ENCODE assay signal across 8 mouse cellular contexts in genomic region chr4:120268214-120269061, GRCm38 (mm10). TPM values are rescaled to one million over a fixed set of nuclear protein-coding genes. Genes with fewer than 3 reads are reported as not detected.
DNase-seq lines count a peak whose midpoint lies in the region; ATAC-seq and TF ChIP-seq lines count a peak whose summit lies in the region.

No protein-coding gene starts in this region.

- H3K4me1 ChIP-seq in embryonic facial prominence, embryonic 14.5 days (ENCODE audit: control insufficient read depth, insufficient read depth, low read length), result peaks cover 23% of the 10 kb centered on the region; the same call in 1 of the 2 replicates
- H3K4me1 ChIP-seq in intestine, embryonic 14.5 days (replicated peaks; ENCODE audit: control insufficient read depth, insufficient read depth, low read length), result peaks cover 3% of the 10 kb centered on the region; the same call in 1 of the 2 replicates
- peaks cover 11% of the 10 kb centered on the region for H3K4me1 ChIP-seq in neural tube, embryonic 11.5 days (ENCODE audit: control insufficient read depth, insufficient read depth, low read length)

- H3K4me2 ChIP-seq in embryonic facial prominence, embryonic 14.5 days (ENCODE audit: low read depth, low read length), result peak overlapping the region; percentile 82
- H3K4me2 ChIP-seq in intestine, embryonic 14.5 days (ENCODE audit: low read length), result peak overlapping the region; percentile 62
- peak overlapping the region; percentile 50 for H3K4me2 ChIP-seq in neural tube, embryonic 11.5 days (ENCODE audit: low read depth)

- 3% methylated on average over 29 of the region's 112 CpGs for WGBS in embryonic facial prominence, embryonic 14.5 days
- WGBS in intestine, embryonic 14.5 days, result 1% methylated on average over 50 of the region's 112 CpGs
- WGBS in neural tube, embryonic 11.5 days, result under 1% methylated on average over 100 of the region's 112 CpGs

- DNase-seq in layer of hippocampus, adult 2 months (ENCODE audit: low spot score in 2 of 2), result no peak
- DNase-seq in layer of hippocampus, adult 9-10 months (ENCODE audit: low spot score), result no peak
- no peak for DNase-seq in embryonic facial prominence, embryonic 14.5 days (ENCODE audit: low spot score)
- no peak for DNase-seq in intestine, embryonic 14.5 days (ENCODE audit: low spot score)
- DNase-seq in neural tube, embryonic 11.5 days (ENCODE audit: low spot score), result peak; percentile 53
- DNase-seq in left cerebral cortex, adult 18-20 months (ENCODE audit: low spot score in 2 of 2), result no peak
- no peak for DNase-seq in right cerebral cortex, adult 18-20 months
- DNase-seq in urinary bladder, adult 2 months (ENCODE audit: low spot score), result no peak

- no peaks in the 10 kb centered on the region for H3K9me3 ChIP-seq in embryonic facial prominence, embryonic 14.5 days (ENCODE audit: control insufficient read depth, low read length)
- H3K9me3 ChIP-seq in intestine, embryonic 14.5 days (ENCODE audit: control insufficient read depth, low read length), result no peaks in the 10 kb centered on the region
- no peaks in the 10 kb centered on the region for H3K9me3 ChIP-seq in neural tube, embryonic 11.5 days (ENCODE audit: control insufficient read depth, low read length)

- peaks cover 65% of the 10 kb centered on the region for H3K27me3 ChIP-seq in embryonic facial prominence, embryonic 14.5 days (replicated peaks; ENCODE audit: control insufficient read depth, insufficient read depth, low read length)
- H3K27me3 ChIP-seq in intestine, embryonic 14.5 days (replicated peaks; ENCODE audit: control insufficient read depth, insufficient read depth, low read length), result peaks cover 77% of the 10 kb centered on the region
- peaks cover 70% of the 10 kb centered on the region for H3K27me3 ChIP-seq in neural tube, embryonic 11.5 days (ENCODE audit: control insufficient read depth, insufficient read depth, low read length)

- H3K36me3 ChIP-seq in embryonic facial prominence, embryonic 14.5 days (ENCODE audit: control insufficient read depth, insufficient read depth, low read length), result no peaks in the 10 kb centered on the region
- no peaks in the 10 kb centered on the region for H3K36me3 ChIP-seq in intestine, embryonic 14.5 days (ENCODE audit: control insufficient read depth, insufficient read depth, low read length)
- H3K36me3 ChIP-seq in neural tube, embryonic 11.5 days (ENCODE audit: control insufficient read depth, insufficient read depth, low read length), result no peaks in the 10 kb centered on the region

- no peak overlapping the region for H3K4me3 ChIP-seq in layer of hippocampus, adult 2 months
- H3K4me3 ChIP-seq in embryonic facial prominence, embryonic 14.5 days (ENCODE audit: low read depth, low read length), result peak overlapping the region; percentile 44
- peak overlapping the region; percentile 39 for H3K4me3 ChIP-seq in intestine, embryonic 14.5 days (ENCODE audit: low read depth, low read length)
- peak overlapping the region; percentile 41 for H3K4me3 ChIP-seq in neural tube, embryonic 11.5 days (ENCODE audit: low read depth, low read length)

- peak overlapping the region; percentile 61 for H3K9ac ChIP-seq in embryonic facial prominence, embryonic 14.5 days (ENCODE audit: low read depth, low read length)
- peak overlapping the region; percentile 22; the same call in 1 of the 2 replicates for H3K9ac ChIP-seq in intestine, embryonic 14.5 days (ENCODE audit: low read length)
- peak overlapping the region; percentile 38 for H3K9ac ChIP-seq in neural tube, embryonic 11.5 days (ENCODE audit: low read length)

- no peak for TF ChIP-seq CTCF in layer of hippocampus, adult 2 months (conservative IDR thresholded peaks at IDR 0.05)

- peak overlapping the region; percentile 19; the same call in 1 of the 2 replicates for H3K27ac ChIP-seq in layer of hippocampus, adult 2 months
- H3K27ac ChIP-seq in embryonic facial prominence, embryonic 14.5 days (replicated peaks; ENCODE audit: low read depth, low read length), result no peak overlapping the region
- no peak overlapping the region for H3K27ac ChIP-seq in intestine, embryonic 14.5 days (ENCODE audit: low read depth)
- H3K27ac ChIP-seq in neural tube, embryonic 11.5 days (ENCODE audit: low read depth, low read length), result no peak overlapping the region

- ATAC-seq in embryonic facial prominence, embryonic 14.5 days (ENCODE audit: low read depth), result peak; percentile 7; the same call in 1 of the 2 replicates
- ATAC-seq in intestine, embryonic 14.5 days (replicated peaks; ENCODE audit: low FRiP score, low TSS enrichment, low read depth), result peak; percentile 32; the same call in 1 of the 2 replicates
- peak; percentile 31; the same call in 1 of the 2 replicates for ATAC-seq in neural tube, embryonic 11.5 days (ENCODE audit: insufficient read depth, low FRiP score, low TSS enrichment)

RNA-seq across cellular contexts. Expression of gene Foxo6, which starts 18.7 kb away (rescaled TPM):
- 10 to 100 TPM; 32.8 to 32.9 TPM for total RNA-seq in layer of hippocampus, adult 2 months (2021)
- polyA plus RNA-seq in embryonic facial prominence, embryonic 14.5 days (2014; fragmentation: Nextera tagmentation; extraction: Ambion mirVana), result 0.47 and 0.72 TPM in 2 replicates
- 0.39 and 0.50 TPM in 2 replicates for polyA plus RNA-seq in intestine, embryonic 14.5 days (2014; fragmentation: Nextera tagmentation; extraction: Ambion mirVana)
- 0.45 and 0.62 TPM in 2 replicates for polyA plus RNA-seq in neural tube, embryonic 11.5 days (2014; fragmentation: Nextera tagmentation; extraction: Ambion mirVana)
- total RNA-seq in left cerebral cortex, adult 18-20 months (2021), result 10 to 100 TPM; 13.2 to 17.9 TPM
- polyA plus RNA-seq in urinary bladder, adult 2 months (2012; rRNA removed), result 2.2 and 2.6 TPM in 2 replicates
